Mouse (Mus musculus) myocyte (in vitro differentiated cells): ENCODE results near the gene Arhgef26. TPM values are rescaled to one million over a fixed set of nuclear protein-coding genes. Genes with fewer than 3 reads are reported as not detected.

Experiments used
- H3K27me3 ChIP-seq: one replicate; pipeline ENCODE4 v1.6.1; 2011; ENCODE audit not compliant: control insufficient read depth, insufficient read depth, insufficient read length
- H3K36me3 ChIP-seq: one replicate; pipeline ENCODE4 v1.6.1; 2011; ENCODE audit not compliant: control insufficient read depth, insufficient read depth
- H3K4me2 ChIP-seq: one replicate; pipeline ENCODE4 v1.6.1; 2011; ENCODE audit warnings: low read depth, control low read depth
- H3K4me3 ChIP-seq: one replicate; pipeline ENCODE4 v1.5.1; 2011; ENCODE audit warnings: mild to moderate bottlenecking, control low read depth, moderate library complexity
- H3K79me2 ChIP-seq: one replicate; pipeline ENCODE4 v1.6.1; 2011; ENCODE audit not compliant: control insufficient read depth, insufficient read depth
- H3ac ChIP-seq: one replicate; pipeline ENCODE4 v1.6.1; 2011; ENCODE audit not compliant: control insufficient read depth, insufficient read length
- CEBPB ChIP-seq: IDR thresholded peaks from 2 replicates; pipeline ENCODE4 v1.6.1; 2011; ENCODE audit warnings: mild to moderate bottlenecking, moderate library complexity; ENCODE audit not compliant: poor library complexity, insufficient read depth, severe bottlenecking
- E2F4 ChIP-seq: IDR thresholded peaks from one replicate; pipeline ENCODE4 v1.6.1; 2011; ENCODE audit warnings: mild to moderate bottlenecking, control low read depth, moderate library complexity; ENCODE audit not compliant: insufficient read depth
- MAX ChIP-seq: IDR thresholded peaks from one replicate; pipeline ENCODE4 v1.6.1; 2011; ENCODE audit warnings: low read depth, mild to moderate bottlenecking, control low read depth
- MYOD1 ChIP-seq, 3 experiments: IDR thresholded peaks; one replicate each; pipeline ENCODE4 v1.6.1; 2011; ENCODE audit warnings: control low read depth in 2 of 3, low read depth in 2 of 3, mild to moderate bottlenecking in 2 of 3, moderate library complexity in 1 of 3; ENCODE audit not compliant: insufficient read length in 2 of 3, control insufficient read depth in 1 of 3
- MYOG ChIP-seq, 3 experiments: IDR thresholded peaks; one replicate each; pipeline ENCODE4 v1.6.1; 2011; ENCODE audit warnings: control low read depth in 2 of 3, low read depth in 2 of 3, mild to moderate bottlenecking in 2 of 3; ENCODE audit not compliant: insufficient read length in 2 of 3, control insufficient read depth in 1 of 3, insufficient read depth in 1 of 3
- POLR2A ChIP-seq: IDR thresholded peaks from one replicate; pipeline ENCODE4 v1.6.1; 2011; ENCODE audit warnings: low read depth, mild to moderate bottlenecking, control low read depth, moderate library complexity; ENCODE audit not compliant: insufficient read length
- POLR2AphosphoS2 ChIP-seq: IDR thresholded peaks from one replicate; pipeline ENCODE4 v1.6.1; 2011; ENCODE audit warnings: low read depth, control low read depth; ENCODE audit not compliant: insufficient read length
- REST ChIP-seq: IDR thresholded peaks from one replicate; pipeline ENCODE4 v1.6.1; 2011; ENCODE audit warnings: mild to moderate bottlenecking, control low read depth, moderate library complexity; ENCODE audit not compliant: insufficient read depth, insufficient read length
- SRF ChIP-seq: IDR thresholded peaks from one replicate; pipeline ENCODE4 v1.6.1; 2011; ENCODE audit warnings: low read depth; ENCODE audit not compliant: control insufficient read depth, insufficient read length
- TCF12 ChIP-seq: IDR thresholded peaks from one replicate; pipeline ENCODE4 v1.6.1; 2011; ENCODE audit warnings: mild to moderate bottlenecking, control low read depth; ENCODE audit not compliant: poor library complexity, insufficient read depth, severe bottlenecking
- TCF3 ChIP-seq: IDR thresholded peaks from one replicate; pipeline ENCODE4 v1.6.1; 2011; ENCODE audit warnings: low read depth, control low read depth; ENCODE audit not compliant: insufficient read length
- USF1 ChIP-seq: IDR thresholded peaks from one replicate; pipeline ENCODE4 v1.6.1; 2011; ENCODE audit warnings: low read depth, mild to moderate bottlenecking, control low read depth, moderate library complexity
- polyA plus RNA-seq: library from polyadenylated mRNA; unstranded; fragments of >200 nt; fragmentation: generic; extraction: Trizol; gene quantifications from one replicate; pipeline ENCODE4 v1.2.1, GENCODE M21; 2012; ENCODE audit warnings: missing spikeins

The Arhgef26 gene
- polyA plus RNA-seq, 1 experiment = 4.1 TPM

GRCm38 (mm10) chr3:62404477-62405246 is 66.5 kb downstream of the Arhgef26 start:
- Histone ChIP-seq H3K27me3 (no peaks in the 10 kb centered on the region), H3K4me2 (no peak overlapping the region), H3K4me3 (no peak overlapping the region), H3K36me3 (no peaks in the 10 kb centered on the region), H3ac (no peak overlapping the region), H3K79me2 (no peaks in the 10 kb centered on the region)
- no peak for TF ChIP-seq SRF
- no peak for TF ChIP-seq MAX
- TF ChIP-seq POLR2A = no peak
- TF ChIP-seq MYOD1 (IDR thresholded peaks at IDR 0.05; ENCODE audit: control insufficient read depth in 1 of 3, insufficient read length in 2 of 3, low read depth in 2 of 3) = no peak
- no peak for TF ChIP-seq E2F4
- TF ChIP-seq TCF3 = no peak
- no peak for TF ChIP-seq USF1
- no peak for TF ChIP-seq REST
- no peak for TF ChIP-seq TCF12
- TF ChIP-seq POLR2AphosphoS2 = no peak
- TF ChIP-seq CEBPB = no peak
- TF ChIP-seq MYOG (IDR thresholded peaks at IDR 0.05; ENCODE audit: control insufficient read depth in 1 of 3, insufficient read depth in 1 of 3, insufficient read length in 2 of 3, low read depth in 2 of 3) = no peak

DNA sequence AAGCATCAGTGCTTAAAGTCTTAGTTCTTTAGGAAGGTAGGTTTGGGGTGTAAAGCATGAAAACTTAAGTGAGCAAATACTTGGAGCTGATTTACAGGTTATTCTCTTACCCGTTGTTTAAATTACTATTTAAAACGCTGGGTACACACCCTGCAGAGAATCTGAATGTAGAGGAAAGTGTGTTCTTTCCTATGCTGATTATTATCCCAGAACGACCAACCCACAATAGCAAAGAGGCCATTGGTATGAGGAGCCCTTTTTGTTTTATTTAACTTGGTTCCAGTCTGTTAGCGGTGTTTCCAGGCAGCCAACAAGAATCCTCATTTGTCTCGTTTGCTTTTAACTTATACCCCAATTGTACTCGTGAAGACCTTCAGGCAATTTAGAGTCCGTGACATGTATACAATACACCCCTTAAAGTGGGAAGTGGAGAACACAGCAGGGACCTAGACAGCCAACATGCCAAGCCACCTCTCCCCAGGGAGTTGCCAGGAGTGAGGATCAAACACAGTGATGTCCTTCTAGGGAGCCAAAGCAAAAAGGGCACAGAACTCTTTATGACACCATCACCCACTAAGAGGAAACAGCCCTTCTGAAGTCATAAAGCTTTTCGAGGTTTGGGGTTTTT is 71.5 kb downstream of the Arhgef26 start:
- TF ChIP-seq CEBPB (no peak), USF1 (no peak), MYOD1 (IDR thresholded peaks at IDR 0.05; ENCODE audit: control insufficient read depth in 1 of 3, insufficient read length in 2 of 3, low read depth in 2 of 3) (no peak), REST (no peak), SRF (no peak), POLR2A (no peak), MAX (no peak), POLR2AphosphoS2 (no peak), TCF3 (no peak), E2F4 (no peak), TCF12 (no peak), MYOG (IDR thresholded peaks at IDR 0.05; ENCODE audit: control insufficient read depth in 1 of 3, insufficient read depth in 1 of 3, insufficient read length in 2 of 3, low read depth in 2 of 3) (no peak)
- H3K36me3 ChIP-seq = no peaks in the 10 kb centered on the region
- H3ac ChIP-seq = no peak overlapping the region
- H3K79me2 ChIP-seq = no peaks in the 10 kb centered on the region
- H3K4me2 ChIP-seq = no peak overlapping the region
- H3K4me3 ChIP-seq = no peak overlapping the region
- H3K27me3 ChIP-seq = no peaks in the 10 kb centered on the region

DNA sequence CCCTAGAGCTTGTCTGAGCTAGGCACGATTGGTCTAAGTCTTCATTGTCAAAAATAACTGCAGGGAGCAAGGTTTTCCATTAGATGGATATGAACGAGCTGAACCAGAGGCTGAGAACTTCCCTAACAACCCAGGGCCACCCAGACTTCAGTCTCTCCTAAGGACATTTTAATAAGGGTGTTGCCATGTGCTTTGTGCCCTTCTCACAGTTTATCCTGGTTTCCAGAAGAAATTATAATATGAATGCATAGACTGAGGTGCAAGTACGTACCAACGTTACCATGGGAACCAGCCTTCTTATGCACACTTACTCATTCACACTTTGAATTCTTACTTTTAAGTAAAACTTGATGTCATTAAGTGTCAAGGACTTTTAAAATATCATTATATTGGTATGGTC is 72.3 kb downstream of the Arhgef26 start:
- H3K4me3 ChIP-seq = no peak overlapping the region
- H3K36me3 ChIP-seq = no peaks in the 10 kb centered on the region
- no peak overlapping the region for H3ac ChIP-seq
- TF ChIP-seq MYOG (IDR thresholded peaks at IDR 0.05; ENCODE audit: control insufficient read depth in 1 of 3, insufficient read depth in 1 of 3, insufficient read length in 2 of 3, low read depth in 2 of 3) (no peak), SRF (no peak), TCF12 (no peak), E2F4 (no peak), TCF3 (no peak), REST (no peak), POLR2AphosphoS2 (no peak), CEBPB (no peak), MYOD1 (IDR thresholded peaks at IDR 0.05; ENCODE audit: control insufficient read depth in 1 of 3, insufficient read length in 2 of 3, low read depth in 2 of 3) (no peak), USF1 (no peak), MAX (no peak), POLR2A (no peak)
- no peaks in the 10 kb centered on the region for H3K27me3 ChIP-seq
- H3K4me2 ChIP-seq = no peak overlapping the region
- H3K79me2 ChIP-seq = no peaks in the 10 kb centered on the region

- Histone ChIP-seq H3K79me2 (no peaks in the 10 kb centered on the region), H3K36me3 (no peaks in the 10 kb centered on the region), H3K27me3 (no peaks in the 10 kb centered on the region), H3K4me2 (no peak overlapping the region), H3K4me3 (no peak overlapping the region), H3ac (no peak overlapping the region)
- TF ChIP-seq MYOG (IDR thresholded peaks at IDR 0.05; ENCODE audit: control insufficient read depth in 1 of 3, insufficient read depth in 1 of 3, insufficient read length in 2 of 3, low read depth in 2 of 3) (peak in 1 of 3 experiments; percentile 32), MYOD1 (IDR thresholded peaks at IDR 0.05; ENCODE audit: control insufficient read depth in 1 of 3, insufficient read length in 2 of 3, low read depth in 2 of 3) (peak in 2 of 3 experiments; percentile 7 to 15), TCF12 (no peak), REST (no peak)
Measured at GRCm38 (mm10) chr3:62412704-62413103, 74.6 kb downstream of the Arhgef26 start.
